Mouse (Mus musculus) gastrocnemius, adult 8-10 months (tissue): ENCODE measurements around the gene Nipal4. TPM values are rescaled to one million over a fixed set of nuclear protein-coding genes. Genes with fewer than 3 reads are reported as not detected.
A peak's percentile ranks its signal among the peaks of the same experiment; 100 is the strongest.

Source experiments
- DNase-seq, 2 experiments: peaks; one replicate each; pipeline ENCODE4 v3.0.0; 2022; ENCODE audit warnings: low spot score in 2 of 2
- microRNA-seq: library from miRNA; unstranded; fragments of <30 nt; microRNA quantifications from one replicate; pipeline ENCODE4 v1.2.0, GENCODE M21; 2022
- total RNA-seq, 4 experiments: library from RNA; stranded (reverse); gene quantifications; 2 replicates each; pipeline ENCODE4 v1.2.4; 2022

The Nipal4 gene
- total RNA-seq, 4 experiments from 2014 or later = not detected

- DNase-seq = no peak
Observed at GRCm38 (mm10) chr11:46115411-46116173, 50.7 kb downstream of the Nipal4 start.

GRCm38 (mm10) chr11:46115011-46115410 lies 51.3 kb downstream of the Nipal4 start:
- no peak for DNase-seq

GRCm38 (mm10) chr11:46114221-46114620 lies 52.1 kb downstream of the Nipal4 start:
- no peak for DNase-seq

GRCm38 (mm10) chr11:46113211-46113610 lies 53.1 kb downstream of the Nipal4 start:
- DNase-seq = peak in 1 of 2 experiments; percentile 44

GRCm38 (mm10) chr11:46110945-46111287 lies 55.4 kb downstream of the Nipal4 start:
- no peak for DNase-seq

GRCm38 (mm10) chr11:46110156-46110944 lies 56.0 kb downstream of the Nipal4 start:
- DNase-seq = no peak

GRCm38 (mm10) chr11:46109206-46109605 lies 57.1 kb downstream of the Nipal4 start:
- no peak for DNase-seq

- no peak for DNase-seq
Observed at GRCm38 (mm10) chr11:46107046-46107445, 59.3 kb downstream of the Nipal4 start.

GRCm38 (mm10) chr11:46102107-46102506 lies 64.2 kb downstream of the Nipal4 start:
- DNase-seq = peak; percentile 45 to 63

Small RNAs within 50 kb of the gene (microRNA-seq; reads per million reads assigned to microRNA genes)
- gene Mir7239 = not detected
- not detected for gene Mir8100

Other genes starting within 250 kb of the Nipal4 start
- 1 to 10 TPM; 1.5 to 3.1 (median 1.8) TPM for gene Lsm11, start 221.6 kb downstream of the Nipal4 start, total RNA-seq
- 1 to 10 TPM; 2.2 to 3.7 (median 2.6) TPM for gene Thg1l, start 211.0 kb downstream of the Nipal4 start, total RNA-seq
- gene Sox30, start 186.2 kb downstream of the Nipal4 start, total RNA-seq = not detected
- gene Gm12166, start 114.2 kb downstream of the Nipal4 start, total RNA-seq = 1 to 10 TPM in 2 of 4 experiments, under 1 TPM in 1, not detected in 1; 0.86 to 1.9 (median 1.2) TPM
- 1 to 10 TPM; 1.5 to 2.8 (median 2.2) TPM for gene Adam19, start 110.5 kb downstream of the Nipal4 start, total RNA-seq
- gene Fndc9, start 69.0 kb upstream of the Nipal4 start, total RNA-seq = not detected
- gene Cyfip2, start 146.4 kb upstream of the Nipal4 start, total RNA-seq = 10 to 100 TPM in 2 of 4 experiments, 1 to 10 TPM in 2; 7.8 to 14.7 (median 10.2) TPM
- not detected for gene Itk, start 223.0 kb upstream of the Nipal4 start, total RNA-seq
- not detected for gene Fam71b, start 230.1 kb upstream of the Nipal4 start, total RNA-seq